Mouse (Mus musculus): ENCODE data around the gene Cacnb1.

The Cacnb1 gene

DNA sequence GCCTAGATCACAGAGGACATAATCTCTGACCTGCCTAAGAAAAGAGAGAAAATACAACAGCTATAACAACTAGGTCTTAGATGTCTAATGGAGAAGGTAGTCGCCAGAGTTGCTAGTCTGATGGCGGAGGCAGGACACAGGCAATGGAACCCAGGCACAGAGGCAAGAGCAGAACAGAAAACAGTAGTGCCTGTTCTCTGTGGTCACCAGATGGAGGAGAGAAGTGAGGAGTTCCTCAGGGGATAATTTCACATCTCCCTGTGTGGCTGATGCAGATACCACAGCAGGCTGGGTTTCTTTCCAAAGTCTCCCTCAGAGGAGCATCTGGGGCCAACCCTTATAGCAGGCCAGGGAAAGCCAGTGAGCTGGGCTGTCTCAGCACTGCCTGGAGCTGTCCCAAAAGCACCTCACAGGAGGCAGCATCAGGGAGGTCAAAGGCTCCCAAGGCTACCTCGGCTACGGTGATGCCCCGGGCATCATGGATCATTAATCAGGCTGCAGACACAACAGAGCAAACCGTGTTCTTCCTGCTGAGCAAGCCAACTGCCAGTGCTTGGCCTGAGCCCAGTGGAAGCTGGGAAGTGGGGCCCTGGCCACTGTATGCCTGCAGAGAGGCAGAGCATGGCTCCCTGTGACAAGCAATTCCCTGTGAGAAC lies 65.8 kb downstream of the Cacnb1 start:
- DNase-seq (ENCODE audit: low read depth, low spot score), result no peak

DNA sequence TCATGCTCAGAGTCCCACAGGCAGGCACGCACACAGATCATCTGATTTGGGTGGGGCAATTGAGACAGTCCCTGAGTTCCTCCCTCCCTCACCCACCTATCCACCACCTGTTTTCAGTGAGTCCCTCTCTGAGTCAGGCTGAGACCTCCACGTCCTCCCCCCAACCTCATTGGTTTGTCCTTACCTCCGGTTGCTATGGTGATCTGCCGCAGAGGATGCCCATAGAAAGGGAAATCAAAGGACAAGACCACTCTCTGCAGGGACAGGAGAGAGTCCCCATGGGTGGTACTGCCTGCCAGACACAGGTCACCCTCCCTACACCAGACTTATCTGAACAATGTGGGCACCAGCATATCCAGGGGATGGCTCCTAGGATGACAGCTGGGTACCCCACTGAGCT lies 66.9 kb downstream of the Cacnb1 start:
- DNase-seq (ENCODE audit: low read depth, low spot score), result no peak

DNA sequence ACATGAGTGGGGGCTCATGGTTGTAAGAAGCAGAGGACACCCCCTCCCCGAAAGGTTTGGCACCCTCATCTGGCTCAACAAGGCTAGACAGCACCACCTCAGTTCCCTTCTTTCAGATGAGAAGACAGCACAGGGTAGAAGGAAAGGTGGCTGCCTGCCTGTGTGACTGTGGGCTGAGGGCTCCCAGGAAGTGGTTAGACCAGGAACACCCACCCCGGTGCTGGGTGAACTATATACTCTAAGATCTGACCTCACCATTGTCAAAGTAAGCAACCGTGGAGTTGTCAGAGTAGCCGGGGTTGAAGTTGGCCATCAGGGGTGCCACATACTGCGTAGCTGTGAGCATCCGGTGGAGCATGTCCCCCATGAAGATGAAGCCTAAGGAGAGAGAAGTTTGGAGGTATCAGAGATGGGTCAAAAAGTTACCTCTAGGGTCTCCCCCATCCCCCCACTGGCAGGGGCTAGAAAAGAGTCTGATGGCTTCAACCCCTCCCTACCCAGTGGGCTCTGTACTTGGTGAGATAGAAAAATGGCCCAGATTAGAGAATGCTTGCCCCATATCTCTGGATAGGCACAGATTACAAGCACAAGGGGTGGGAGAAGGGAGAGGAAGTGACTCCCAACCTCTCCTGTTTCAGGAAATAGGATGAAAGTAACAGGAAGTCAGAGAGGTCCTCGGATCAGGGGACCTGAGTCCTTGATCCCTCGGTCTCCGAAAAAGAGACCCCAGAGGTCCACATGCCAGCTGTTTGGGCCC lies 67.5 kb downstream of the Cacnb1 start:
- no peak for DNase-seq (ENCODE audit: low read depth, low spot score)

DNA sequence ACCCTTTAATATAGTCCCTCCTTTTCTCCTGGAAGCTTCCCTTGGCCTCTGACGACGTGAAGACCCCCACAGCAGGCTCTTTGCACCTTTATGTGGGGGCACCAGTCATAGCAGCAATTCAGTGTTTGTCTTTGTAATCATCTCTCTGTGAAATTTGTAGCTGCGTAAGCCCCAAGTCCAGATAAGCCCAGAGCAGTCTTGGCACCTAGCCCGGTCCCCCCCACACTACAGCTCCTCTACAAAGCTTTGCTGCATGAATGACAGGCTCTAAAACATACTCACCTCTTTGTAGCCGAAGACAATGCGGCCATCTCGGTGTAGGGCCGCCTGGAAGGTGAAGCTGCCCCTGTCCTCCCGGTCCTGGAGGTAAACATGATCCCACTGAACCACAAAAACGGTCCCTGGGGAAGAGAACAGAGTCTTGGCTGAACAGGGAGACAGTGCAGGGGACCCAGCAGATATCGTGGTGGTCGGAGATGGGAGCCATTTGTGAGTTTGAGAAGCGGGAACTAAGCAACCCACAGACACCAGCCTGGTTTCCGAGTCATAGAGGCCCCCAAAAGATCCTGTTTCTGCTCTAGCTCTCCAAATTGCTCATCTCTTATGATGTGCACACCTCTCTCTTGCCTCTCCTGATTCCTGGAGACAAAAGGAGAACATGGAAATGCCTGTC lies 68.2 kb downstream of the Cacnb1 start:
- no peak for DNase-seq (ENCODE audit: low read depth, low spot score)

DNA sequence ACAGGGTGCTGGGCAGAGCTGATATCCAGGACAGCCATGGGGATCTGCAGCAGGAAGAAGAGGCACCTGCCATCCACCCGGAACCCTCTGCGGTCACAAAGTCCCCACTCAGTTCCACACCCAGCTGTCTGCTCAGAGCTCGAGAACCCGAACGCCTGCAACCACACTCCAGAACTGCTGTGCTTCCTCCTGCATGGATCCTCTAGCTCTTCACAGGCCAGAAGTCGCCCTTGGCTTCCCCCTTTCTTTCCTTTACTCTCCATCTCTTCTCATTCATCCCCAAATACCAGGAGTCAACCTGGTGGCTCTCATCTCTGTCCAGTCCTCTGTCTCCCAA lies 68.9 kb downstream of the Cacnb1 start:
- DNase-seq (ENCODE audit: low read depth, low spot score), result no peak

DNA sequence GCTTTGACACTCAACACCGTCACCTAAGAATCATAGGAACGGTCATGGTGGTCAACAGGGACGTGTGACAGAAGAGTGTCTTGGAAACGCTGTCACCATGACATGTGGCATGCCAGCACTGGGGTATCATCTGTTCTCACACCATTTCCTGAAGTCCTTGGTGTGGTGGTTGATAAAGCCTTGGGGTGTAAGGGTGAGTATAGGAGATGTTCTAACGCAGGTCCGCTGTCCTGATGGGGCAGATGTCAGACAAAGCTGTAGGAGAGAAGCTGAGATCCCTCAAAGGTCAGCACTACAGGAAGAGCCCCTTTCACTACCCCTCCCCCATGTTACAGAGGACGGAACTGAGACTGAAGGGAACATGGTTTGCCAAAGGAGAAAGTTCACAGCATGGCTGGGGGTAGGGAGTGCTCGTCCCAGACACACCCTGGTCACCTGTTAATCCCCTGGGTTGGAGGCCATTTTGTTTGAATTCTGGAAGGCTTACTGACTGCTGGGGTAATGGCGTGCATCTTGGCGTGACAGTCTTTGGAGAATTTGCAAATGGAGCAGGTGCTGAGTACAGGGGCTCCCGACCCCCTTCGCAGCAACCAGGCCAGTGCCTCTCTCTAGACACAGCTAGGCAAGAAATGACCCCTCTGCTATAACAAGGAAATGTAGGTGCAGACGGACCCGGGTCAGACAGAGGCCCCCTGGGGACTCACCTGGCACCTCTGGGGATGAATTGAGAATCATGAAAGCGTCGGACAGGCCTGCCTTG lies 69.5 kb downstream of the Cacnb1 start:
- DNase-seq (ENCODE audit: low read depth, low spot score), result peak; percentile 50

DNA sequence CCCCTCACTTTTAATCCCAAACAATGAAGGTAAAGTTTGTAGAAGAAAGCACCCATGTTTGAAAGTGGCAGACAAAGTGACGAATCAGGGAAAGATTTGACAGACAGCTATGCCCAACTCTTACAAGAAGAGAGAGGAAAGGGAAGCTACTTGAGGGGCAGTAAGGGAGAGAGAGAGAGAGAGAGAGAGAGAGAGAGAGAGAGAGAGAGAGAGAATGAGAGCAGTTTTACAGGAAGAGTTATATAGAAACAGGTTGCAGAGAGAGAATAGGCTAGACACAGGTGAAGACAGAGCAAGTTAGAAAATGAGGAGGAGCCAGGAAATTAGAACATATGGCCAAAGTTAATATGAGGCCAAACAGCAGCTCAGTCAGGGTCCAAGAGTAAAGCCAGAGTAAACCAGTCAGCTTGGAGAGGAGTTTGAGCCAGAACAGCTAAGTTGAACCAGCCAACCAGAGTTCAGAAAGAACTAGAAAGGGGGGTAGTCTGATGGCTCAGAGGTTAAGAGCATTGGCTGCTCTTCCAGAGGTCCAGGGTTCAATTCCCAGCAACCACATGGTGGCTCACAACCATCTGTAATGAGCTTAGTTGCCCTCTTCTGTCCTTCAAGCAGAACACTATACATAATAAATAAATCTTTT lies 70.3 kb downstream of the Cacnb1 start:
- no peak for DNase-seq (ENCODE audit: low read depth, low spot score)
